Mouse (Mus musculus) c-Kit-positive CD71-positive TER-119-positive erythroid progenitor cells, embryonic 14.5 days (primary cell): ENCODE measurements around the gene Ifnlr1.

Experiments used
- DNase-seq: peaks from one replicate; pipeline ENCODE4 v3.0.0-alpha.2; 2013; ENCODE audit warnings: low spot score

Ifnlr1 gene

DNA sequence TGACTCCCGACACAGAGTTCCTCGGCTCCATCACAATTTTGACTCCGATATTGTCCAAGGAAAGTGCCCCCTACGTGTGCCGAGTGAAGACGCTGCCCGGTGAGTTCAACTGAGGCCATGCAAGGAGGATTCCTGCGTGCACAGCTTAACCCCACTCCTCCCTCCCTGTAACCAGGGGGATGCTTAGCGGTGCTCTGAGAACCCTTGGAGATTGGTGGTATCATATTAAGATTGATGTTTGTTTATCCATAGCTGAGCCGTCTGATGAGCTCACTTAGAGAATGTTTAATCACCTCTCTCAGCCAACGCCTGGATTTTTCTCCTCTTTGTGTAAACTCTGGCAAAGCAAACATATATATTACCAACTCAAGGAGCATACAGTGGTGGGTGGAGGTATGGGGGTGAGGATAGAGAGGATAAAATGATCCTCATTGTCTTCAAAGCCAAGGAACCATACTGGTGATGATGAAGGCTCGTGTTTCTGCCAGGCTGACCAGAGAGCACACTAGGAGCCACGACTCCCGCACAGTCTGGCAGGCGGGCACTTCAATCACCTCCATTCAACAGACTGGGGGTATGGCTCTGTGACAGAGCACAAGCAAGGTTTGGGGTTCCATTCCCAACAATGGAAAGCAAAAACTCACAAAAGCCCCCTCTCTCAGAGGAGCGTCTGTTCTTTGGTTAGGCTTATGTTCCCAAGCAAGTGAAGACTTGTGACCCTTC lies 58.8 kb downstream of the Ifnlr1 start:
- DNase-seq: no peak

DNA sequence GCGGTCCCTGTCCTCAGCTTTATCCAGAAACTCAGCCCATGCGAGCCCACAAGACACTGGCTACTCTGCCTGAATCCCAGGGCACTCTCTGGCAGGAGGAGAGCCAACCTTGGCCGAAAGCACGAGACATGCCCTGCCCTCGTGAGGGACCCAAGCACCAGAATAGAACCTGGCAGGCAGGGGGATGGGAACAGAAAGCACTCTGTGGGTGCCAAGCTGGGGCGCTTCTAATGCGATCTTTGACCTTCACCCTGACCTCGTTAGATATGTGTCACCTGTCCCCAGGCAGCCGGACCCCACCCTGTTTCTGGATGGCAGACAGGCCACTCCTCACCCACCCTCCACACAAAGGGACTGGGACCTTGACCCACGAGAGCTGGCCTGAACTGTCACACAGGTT lies 59.5 kb downstream of the Ifnlr1 start:
- no peak for DNase-seq

DNA sequence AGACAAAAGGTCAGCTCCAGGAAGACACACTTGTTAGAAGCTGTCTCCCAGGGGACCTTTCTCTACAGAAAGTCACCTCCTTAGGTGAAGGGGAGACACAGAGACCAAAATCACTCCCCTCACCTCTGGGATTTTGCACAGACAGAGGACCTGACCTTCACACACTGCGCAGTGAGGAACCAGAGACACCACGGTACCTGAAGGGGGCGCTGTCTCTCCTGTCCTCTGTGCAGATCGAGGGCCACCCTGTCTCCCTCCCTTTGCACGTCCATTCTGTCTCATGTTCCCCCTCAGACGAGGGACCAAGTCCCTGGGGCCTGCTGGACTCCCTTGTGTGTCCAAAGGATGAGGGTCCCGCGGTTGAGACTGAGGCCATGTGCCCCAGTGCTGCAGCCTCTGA lies 64.8 kb downstream of the Ifnlr1 start:
- no peak for DNase-seq

DNA sequence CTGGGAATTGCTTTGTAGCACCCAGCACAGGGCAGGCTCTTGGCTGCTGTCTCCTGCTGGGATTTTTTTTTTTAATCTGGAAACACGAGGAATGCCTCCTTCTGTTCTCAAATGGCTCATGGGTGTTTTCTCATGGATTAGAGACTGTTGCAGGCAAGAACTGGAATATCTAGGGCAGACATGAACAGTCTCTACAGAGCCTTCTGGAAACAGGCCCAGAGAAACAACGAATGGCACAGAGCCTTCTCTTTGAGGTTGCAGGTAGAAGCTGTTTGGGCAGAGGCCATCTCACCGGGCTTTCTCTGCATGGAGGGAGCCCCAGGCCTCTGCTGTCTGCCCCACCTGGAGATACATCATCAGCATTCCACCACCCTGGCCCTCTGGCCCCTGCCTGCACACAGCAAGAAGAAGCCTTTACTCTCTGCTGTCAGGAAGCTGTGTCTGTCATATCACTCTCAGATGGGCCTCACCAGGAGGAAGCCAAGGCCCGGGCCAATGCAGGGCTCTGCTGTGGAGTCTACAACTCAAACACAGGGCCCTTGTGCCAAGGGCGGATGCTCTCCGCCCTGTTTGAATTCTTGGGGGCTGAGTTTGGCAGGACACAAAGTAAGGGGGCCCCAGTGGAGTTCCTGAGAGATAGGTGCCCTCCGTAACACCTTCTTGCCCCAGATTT lies 66.2 kb downstream of the Ifnlr1 start:
- no peak for DNase-seq

DNA sequence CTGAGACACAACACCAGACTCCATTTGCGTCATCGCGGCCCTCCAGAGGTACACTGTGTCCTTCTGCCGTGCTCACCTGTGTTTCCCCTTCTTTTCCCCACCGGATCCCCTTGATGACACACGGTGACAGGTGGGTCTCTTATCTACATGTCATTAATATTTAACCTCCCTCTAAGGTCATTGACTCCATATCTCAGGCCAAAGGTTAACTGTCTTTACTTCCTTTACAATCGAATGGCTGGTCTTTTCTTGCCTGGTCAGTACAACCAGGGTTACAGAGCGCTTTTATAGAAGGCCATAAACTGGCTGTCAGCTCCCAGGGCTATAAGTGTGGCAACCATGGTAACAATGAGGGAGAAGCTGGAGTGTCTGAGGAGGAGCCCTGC lies 66.7 kb downstream of the Ifnlr1 start:
- DNase-seq: no peak
